Mouse (Mus musculus): ENCODE data around the gene Clstn2.

The Clstn2 gene

DNA sequence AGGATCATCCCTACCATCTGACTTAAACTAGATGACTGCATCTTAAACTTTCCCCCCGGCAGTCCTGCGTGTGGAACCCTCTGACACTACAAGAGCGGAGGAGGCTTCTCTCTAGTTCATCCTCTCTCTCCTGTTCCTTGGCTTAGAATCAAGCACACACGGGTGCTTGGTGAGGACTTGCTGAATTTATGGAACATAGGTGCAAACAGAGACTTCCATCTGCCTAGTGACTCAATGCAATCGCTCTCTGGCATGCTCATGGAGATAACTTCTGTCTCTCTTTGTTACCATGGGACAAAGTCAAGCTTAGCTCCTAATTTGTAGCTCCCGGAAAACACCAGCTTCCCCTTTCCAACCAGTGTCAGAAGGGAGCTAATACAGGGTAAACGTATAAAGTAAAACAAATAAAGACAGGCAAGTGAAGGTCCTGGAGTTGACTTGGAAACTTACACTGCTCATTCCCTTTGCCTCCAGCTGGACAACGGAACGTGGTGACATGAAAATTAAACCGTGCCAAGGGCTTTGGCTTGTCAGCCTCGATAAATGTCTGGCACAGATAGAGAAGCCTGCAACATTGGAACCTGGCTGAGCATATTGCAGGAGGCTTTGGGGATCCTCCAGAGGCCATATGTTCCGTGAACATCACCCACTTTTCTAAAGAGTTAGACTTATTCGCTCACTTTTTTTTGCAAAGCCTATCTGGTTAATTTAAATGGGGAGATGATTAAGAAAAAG, 583.5 kb downstream of the Clstn2 start:
- DNase-seq: no peak

- no peak for DNase-seq
These were observed 592.9 kb downstream of the Clstn2 start for GRCm38 (mm10) chr9:97439872-97440636.

DNA sequence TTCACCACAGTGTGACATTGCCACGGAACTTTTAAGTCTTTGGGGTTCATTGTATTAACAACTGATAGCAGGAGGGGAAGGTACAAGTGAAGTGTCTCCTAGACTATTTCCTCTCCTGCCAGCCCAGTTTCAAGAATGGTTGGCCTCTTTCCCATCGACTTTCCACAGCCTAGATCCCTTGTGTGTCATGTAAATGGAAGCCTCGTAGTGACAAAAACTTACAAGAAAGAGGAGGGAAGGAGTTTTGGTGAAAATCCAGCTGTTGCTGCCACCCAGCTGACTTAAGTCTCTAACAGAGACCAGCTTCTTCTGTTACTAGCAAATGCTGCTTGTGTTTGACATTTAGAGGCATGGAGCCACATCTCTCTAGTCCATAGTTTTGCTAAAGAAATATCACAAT, 598.3 kb downstream of the Clstn2 start:
- no peak for DNase-seq

GRCm38 (mm10) chr9:97429885-97430449, 603.0 kb downstream of the Clstn2 start:
- no peak for DNase-seq

GRCm38 (mm10) chr9:97428127-97428526, 604.9 kb downstream of the Clstn2 start:
- no peak for DNase-seq

DNA sequence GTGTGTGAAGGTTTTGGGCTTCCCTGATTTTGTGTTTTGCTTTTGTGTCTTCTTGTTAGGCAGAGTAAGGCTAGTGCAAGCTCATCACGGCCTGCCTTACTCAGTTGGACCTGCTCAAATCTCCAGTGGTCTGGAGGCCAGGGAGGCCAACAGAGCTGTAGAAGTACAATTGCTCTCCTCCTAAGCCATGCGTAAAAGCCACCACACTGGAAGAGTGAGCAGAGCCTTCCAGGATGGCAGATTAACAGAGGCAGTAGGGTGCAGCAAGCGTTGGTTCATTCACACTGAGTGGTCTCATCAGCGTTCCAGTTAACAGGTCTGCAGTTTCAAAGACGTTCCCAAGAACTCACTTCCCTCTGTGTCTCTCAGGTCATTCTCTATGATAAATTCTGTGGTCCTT, 612.1 kb downstream of the Clstn2 start:
- DNase-seq: no peak

DNA sequence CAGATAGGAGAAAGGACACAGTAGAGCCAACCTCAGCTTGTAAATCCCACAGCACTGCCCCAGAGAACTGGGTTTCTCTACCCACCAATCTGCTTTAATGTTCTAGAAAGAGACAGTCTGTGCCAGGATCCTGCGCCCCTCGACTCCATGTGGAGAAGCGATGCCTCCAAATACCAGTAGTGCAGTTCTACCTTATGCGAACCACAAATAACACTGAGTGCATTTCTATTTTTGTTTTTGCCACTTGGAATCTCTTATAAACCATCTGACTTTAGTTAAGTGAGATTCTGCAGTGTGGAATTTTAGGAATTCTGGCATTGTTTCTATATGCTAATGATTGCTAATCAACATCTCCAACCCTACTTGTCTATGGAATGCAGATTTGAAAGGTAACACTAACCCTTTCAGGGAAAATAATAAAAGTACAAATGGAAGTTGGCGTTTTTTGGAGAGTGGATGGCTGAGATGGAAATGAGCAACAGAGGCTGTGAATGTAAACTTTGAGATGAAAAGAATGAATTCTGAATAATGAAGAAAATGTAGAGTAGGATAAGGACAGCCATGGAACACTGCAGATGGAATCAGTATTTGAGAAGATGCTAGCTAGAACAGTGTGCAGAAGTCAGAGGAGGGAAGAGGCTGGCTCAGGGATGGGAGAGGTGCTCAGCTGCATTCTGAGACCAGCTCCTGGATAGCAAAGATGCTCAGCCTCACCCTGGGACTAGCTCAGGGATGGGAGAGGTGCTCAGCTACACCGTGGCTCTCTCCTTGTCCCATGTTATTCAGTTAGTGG, 617.9 kb downstream of the Clstn2 start:
- DNase-seq: no peak

GRCm38 (mm10) chr9:97408142-97408541, 624.8 kb downstream of the Clstn2 start:
- no peak for DNase-seq
